Mouse (Mus musculus) heart, embryonic 12.5 days (tissue): ENCODE results near the gene Tmem132b. TPM values are rescaled to one million over a fixed set of nuclear protein-coding genes. Genes with fewer than 3 reads are reported as not detected.

Source experiments
- ATAC-seq: fragments of 200-750 bp; cut with Nextera tagmentation; 2 replicates; pipeline ENCODE4 v1.8.0; 2017; ENCODE audit warnings: moderate TSS enrichment, moderate library complexity; ENCODE audit not compliant: insufficient number of reproducible peaks, low FRiP score
- H3K27ac ChIP-seq: fragments of 300-500 bp; sonication (generic); 2 replicates; pipeline ENCODE4 v1.5.1; 2016; ENCODE audit warnings: mild to moderate bottlenecking, moderate library complexity; ENCODE audit not compliant: poor library complexity, severe bottlenecking
- H3K27me3 ChIP-seq: fragments of 300-500 bp; sonication (generic); replicated peaks from 2 replicates; pipeline ENCODE4 v1.6.1; 2016; ENCODE audit warnings: mild to moderate bottlenecking, moderate library complexity
- H3K36me3 ChIP-seq: fragments of 300-500 bp; sonication (generic); 2 replicates; pipeline ENCODE4 v1.6.1; 2016; ENCODE audit warnings: mild to moderate bottlenecking, moderate library complexity
- H3K4me1 ChIP-seq: fragments of 300-500 bp; sonication (generic); replicated peaks from 2 replicates; pipeline ENCODE4 v1.6.1; 2016; ENCODE audit warnings: mild to moderate bottlenecking
- H3K4me2 ChIP-seq: fragments of 300-500 bp; sonication (generic); 2 replicates; pipeline ENCODE4 v1.6.1; 2016; ENCODE audit warnings: mild to moderate bottlenecking, moderate library complexity
- H3K4me3 ChIP-seq: fragments of 300-500 bp; sonication (generic); 2 replicates; pipeline ENCODE4 v1.5.1; 2016; ENCODE audit warnings: mild to moderate bottlenecking
- H3K9ac ChIP-seq: fragments of 300-500 bp; sonication (generic); 2 replicates; pipeline ENCODE4 v1.6.1; 2016; ENCODE audit warnings: mild to moderate bottlenecking, moderate library complexity
- H3K9me3 ChIP-seq: fragments of 300-500 bp; sonication (generic); replicated peaks from 2 replicates; pipeline ENCODE4 v1.6.1; 2016; ENCODE audit warnings: mild to moderate bottlenecking, moderate library complexity
- WGBS: fragments of 180-500 bp; shearing (Covaris S2); methylation state at CpG from one replicate; pipeline ENCODE4 v1.1.7; 2016; 5-methylcytosine and 5-hydroxymethylcytosine counted together
- polyA plus RNA-seq: library from polyadenylated mRNA; unstranded; fragments of >200 nt; fragmentation: Nextera tagmentation; extraction: Ambion mirVana; gene quantifications from 2 replicates; pipeline ENCODE4 v1.2.1, GENCODE M21; 2016

Gene Tmem132b
- polyA plus RNA-seq, 1 experiment from 2014 or later: not detected

DNA sequence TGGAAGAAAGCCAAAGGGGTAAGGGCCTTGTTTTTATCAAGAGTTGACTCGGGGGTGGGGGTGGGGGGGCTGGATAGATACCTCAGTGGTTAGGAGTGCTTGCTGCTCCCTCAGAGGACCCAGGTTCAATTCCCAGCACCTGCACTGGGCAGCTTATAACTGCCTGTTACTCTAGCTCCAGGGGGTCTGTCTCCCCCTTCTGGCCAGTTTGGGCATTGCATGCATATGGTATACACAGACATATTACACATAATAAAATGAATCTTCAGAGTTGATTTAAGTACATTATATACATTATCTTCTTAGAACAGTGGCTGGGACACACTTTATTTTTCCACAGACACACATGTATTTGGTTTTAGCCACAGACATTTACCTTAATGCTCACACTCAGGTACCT lies 202.2 kb downstream of the Tmem132b start:
- H3K36me3 ChIP-seq: no peaks in the 10 kb centered on the region
- no peak overlapping the region for H3K9ac ChIP-seq
- no peak for ATAC-seq
- no peaks in the 10 kb centered on the region for H3K27me3 ChIP-seq
- H3K9me3 ChIP-seq: peaks cover 36% of the 10 kb centered on the region
- H3K27ac ChIP-seq: no peak overlapping the region
- H3K4me2 ChIP-seq: no peak overlapping the region
- H3K4me1 ChIP-seq: no peaks in the 10 kb centered on the region
- 75% methylated on average over 1 of the region's 1 CpGs for WGBS
- no peak overlapping the region for H3K4me3 ChIP-seq

DNA sequence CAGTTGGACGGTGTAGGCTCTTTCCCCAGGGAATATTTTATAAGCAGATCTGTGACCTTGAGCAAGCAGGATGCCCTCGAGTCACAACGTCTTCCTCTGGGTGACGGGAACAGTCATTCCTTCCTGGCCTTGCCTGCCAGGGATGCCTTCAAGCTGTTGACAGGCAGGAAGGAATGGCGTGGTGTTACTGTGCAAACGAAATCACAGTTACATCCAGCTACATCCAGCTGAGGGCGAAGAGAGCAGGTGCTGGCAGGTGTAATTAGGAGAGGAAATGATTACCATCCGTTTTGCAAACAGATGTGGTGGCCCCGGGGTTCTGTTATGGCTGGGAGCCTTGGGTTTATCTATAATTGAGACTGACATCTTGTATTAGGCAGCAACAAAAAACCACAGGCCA lies 205.5 kb downstream of the Tmem132b start:
- Histone ChIP-seq H3K27me3 (no peaks in the 10 kb centered on the region), H3K36me3 (no peaks in the 10 kb centered on the region), H3K4me2 (no peak overlapping the region), H3K4me1 (no peaks in the 10 kb centered on the region), H3K27ac (no peak overlapping the region), H3K4me3 (no peak overlapping the region), H3K9ac (no peak overlapping the region), H3K9me3 (peaks cover 26% of the 10 kb centered on the region)
- WGBS: 46% methylated on average over 9 of the region's 9 CpGs
- ATAC-seq: no peak

GRCm38 (mm10) chr5:125743503-125743902 lies 211.9 kb downstream of the Tmem132b start:
- no peak overlapping the region for H3K4me3 ChIP-seq
- WGBS: 68% methylated on average over 6 of the region's 6 CpGs
- ATAC-seq: no peak

DNA sequence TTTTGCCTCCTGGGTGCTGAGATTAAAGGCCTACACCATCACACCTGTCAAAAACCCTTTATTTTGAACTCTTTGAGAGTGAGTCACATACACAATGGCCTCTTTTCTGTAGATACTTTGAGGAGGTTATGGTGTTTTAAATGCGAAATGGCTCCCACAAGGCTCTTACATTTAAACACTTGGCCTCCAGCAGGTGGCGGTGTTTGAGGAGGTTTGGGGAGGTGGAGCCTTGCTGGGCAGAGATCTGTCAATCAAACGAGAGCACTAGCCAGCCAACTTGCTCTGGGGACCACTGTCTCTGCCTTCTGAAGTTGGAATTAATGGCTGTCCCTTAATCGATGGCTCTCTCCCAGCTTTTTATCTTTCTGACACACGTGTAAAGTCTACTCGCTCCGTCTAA lies 214.2 kb downstream of the Tmem132b start:
- H3K4me3 ChIP-seq: no peak overlapping the region
- no peaks in the 10 kb centered on the region for H3K27me3 ChIP-seq
- no peak overlapping the region for H3K27ac ChIP-seq
- H3K9me3 ChIP-seq: peaks cover 12% of the 10 kb centered on the region
- H3K4me2 ChIP-seq: no peak overlapping the region
- H3K36me3 ChIP-seq: no peaks in the 10 kb centered on the region
- no peaks in the 10 kb centered on the region for H3K4me1 ChIP-seq
- WGBS: 55% methylated on average over 7 of the region's 7 CpGs
- no peak overlapping the region for H3K9ac ChIP-seq
- ATAC-seq: no peak

More at GRCm38 (mm10) chr5:125743503-125743902, 211.9 kb downstream of the Tmem132b start:
- no peaks in the 10 kb centered on the region for H3K36me3 ChIP-seq
- no peaks in the 10 kb centered on the region for H3K27me3 ChIP-seq
- no peak overlapping the region for H3K4me2 ChIP-seq
- H3K4me1 ChIP-seq: no peaks in the 10 kb centered on the region
- H3K9ac ChIP-seq: no peak overlapping the region
- no peak overlapping the region for H3K27ac ChIP-seq
- peaks cover 9% of the 10 kb centered on the region for H3K9me3 ChIP-seq

DNA sequence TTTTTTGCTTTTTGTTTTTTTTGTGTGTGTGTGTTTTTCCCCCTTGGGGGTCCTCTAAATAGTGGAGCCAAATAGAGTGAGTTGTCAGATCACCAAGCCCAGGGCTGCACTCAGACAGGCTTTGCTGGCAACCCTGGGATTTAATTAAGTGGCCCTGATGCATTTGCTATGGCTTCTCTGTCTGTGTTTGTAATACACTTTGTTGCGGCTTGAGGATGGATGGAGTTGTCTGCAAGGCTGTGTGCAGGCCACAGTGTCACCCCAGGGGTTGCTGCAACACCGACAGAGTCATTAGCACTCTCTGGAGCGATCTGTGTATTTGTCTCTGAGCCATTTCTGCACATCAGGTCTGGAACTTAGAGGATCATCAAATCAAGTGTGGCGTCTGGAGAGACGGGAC lies 219.9 kb downstream of the Tmem132b start:
- H3K4me2 ChIP-seq: no peak overlapping the region
- WGBS: 77% methylated on average over 5 of the region's 5 CpGs
- H3K27me3 ChIP-seq: no peaks in the 10 kb centered on the region
- H3K4me1 ChIP-seq: no peaks in the 10 kb centered on the region
- no peak overlapping the region for H3K9ac ChIP-seq
- H3K4me3 ChIP-seq: no peak overlapping the region
- no peak for ATAC-seq
- no peak overlapping the region for H3K27ac ChIP-seq
- peaks cover 13% of the 10 kb centered on the region; the same call in 1 of the 2 replicates for H3K9me3 ChIP-seq
- no peaks in the 10 kb centered on the region for H3K36me3 ChIP-seq

DNA sequence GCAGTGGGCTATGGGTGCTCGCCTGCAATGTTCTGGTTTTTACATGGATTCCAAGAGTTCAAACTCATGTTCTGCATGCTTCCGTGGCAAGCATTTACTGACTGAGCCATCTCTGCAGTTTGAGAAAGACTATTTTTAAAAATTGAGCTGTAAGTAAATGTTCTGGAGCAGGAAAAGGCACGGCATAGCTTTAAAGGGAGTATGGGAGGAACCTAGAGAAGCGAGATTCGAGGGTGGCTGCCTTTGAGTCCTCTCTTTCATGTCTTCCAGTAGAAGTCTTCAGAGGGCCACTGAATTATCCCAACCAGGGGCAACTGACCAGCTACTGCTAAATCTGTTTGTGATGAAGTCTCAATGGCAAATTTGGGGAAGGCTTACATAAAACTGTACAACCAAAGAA lies 221.0 kb downstream of the Tmem132b start:
- H3K27me3 ChIP-seq: no peaks in the 10 kb centered on the region
- no peak for ATAC-seq
- no peak overlapping the region for H3K9ac ChIP-seq
- H3K4me2 ChIP-seq: no peak overlapping the region
- no peaks in the 10 kb centered on the region for H3K36me3 ChIP-seq
- WGBS: 74% methylated on average over 5 of the region's 5 CpGs
- H3K4me3 ChIP-seq: no peak overlapping the region
- H3K9me3 ChIP-seq: peaks cover 13% of the 10 kb centered on the region; the same call in 1 of the 2 replicates
- H3K4me1 ChIP-seq: no peaks in the 10 kb centered on the region
- H3K27ac ChIP-seq: no peak overlapping the region

- ATAC-seq: no peak
- Histone ChIP-seq H3K9me3 (peaks cover 16% of the 10 kb centered on the region; the same call in 1 of the 2 replicates), H3K4me3 (no peak overlapping the region), H3K36me3 (no peaks in the 10 kb centered on the region), H3K4me1 (no peaks in the 10 kb centered on the region), H3K27ac (no peak overlapping the region), H3K4me2 (no peak overlapping the region), H3K27me3 (no peaks in the 10 kb centered on the region), H3K9ac (no peak overlapping the region)
- 78% methylated on average over 7 of the region's 7 CpGs for WGBS
Measured at GRCm38 (mm10) chr5:125756987-125757530, 225.5 kb downstream of the Tmem132b start.

DNA sequence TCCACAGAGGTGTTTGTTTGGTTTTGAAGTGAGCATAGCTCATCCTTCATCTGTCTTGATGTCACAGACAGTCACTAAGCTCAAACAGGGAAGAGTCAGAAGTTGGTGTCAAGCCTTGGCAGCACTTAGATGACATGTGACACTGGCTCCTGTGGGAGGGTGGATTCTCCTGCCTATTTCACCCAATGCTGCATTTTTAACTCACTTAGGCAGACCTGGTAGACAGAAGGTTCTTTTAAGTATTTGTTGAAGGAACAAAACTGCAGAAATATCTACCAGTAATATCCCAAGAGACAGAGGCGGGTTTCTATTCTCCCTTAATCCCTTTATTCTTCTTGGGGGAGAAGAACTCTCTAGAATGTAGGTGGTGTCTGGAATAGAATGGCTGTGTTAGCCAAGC lies 226.9 kb downstream of the Tmem132b start:
- no peaks in the 10 kb centered on the region for H3K4me1 ChIP-seq
- no peak for ATAC-seq
- H3K4me3 ChIP-seq: no peak overlapping the region
- H3K9me3 ChIP-seq: peaks cover 14% of the 10 kb centered on the region; the same call in 1 of the 2 replicates
- H3K27ac ChIP-seq: no peak overlapping the region
- no peak overlapping the region for H3K9ac ChIP-seq
- no peak overlapping the region for H3K4me2 ChIP-seq
- 66% methylated on average over 1 of the region's 1 CpGs for WGBS
- no peaks in the 10 kb centered on the region for H3K36me3 ChIP-seq
- no peaks in the 10 kb centered on the region for H3K27me3 ChIP-seq

DNA sequence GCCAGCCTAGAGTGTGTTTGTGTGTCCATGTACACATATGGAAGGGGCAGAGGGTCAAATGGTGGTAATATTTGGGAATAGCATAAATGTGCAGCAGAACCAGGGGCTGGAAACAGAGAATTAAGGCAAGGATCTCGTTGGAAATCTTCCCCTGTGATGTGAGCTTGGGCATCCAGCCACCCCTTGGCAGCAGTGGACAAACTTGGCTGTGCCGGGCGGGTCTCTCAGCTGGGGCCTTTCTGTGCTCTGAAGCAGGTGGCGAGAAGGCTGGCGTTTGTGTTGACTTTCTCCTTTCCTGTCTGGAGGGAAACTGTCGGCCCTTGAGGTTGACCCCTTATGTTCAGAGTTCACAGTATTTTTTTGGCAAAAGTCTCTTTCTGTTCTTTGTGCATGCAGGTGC lies 235.4 kb downstream of the Tmem132b start:
- peaks cover 6% of the 10 kb centered on the region; the same call in 1 of the 2 replicates for H3K9me3 ChIP-seq
- H3K27ac ChIP-seq: no peak overlapping the region
- 75% methylated on average over 6 of the region's 6 CpGs for WGBS
- H3K9ac ChIP-seq: no peak overlapping the region
- no peak overlapping the region for H3K4me3 ChIP-seq
- no peaks in the 10 kb centered on the region for H3K36me3 ChIP-seq
- H3K27me3 ChIP-seq: no peaks in the 10 kb centered on the region
- no peaks in the 10 kb centered on the region for H3K4me1 ChIP-seq
- no peak for ATAC-seq
- no peak overlapping the region for H3K4me2 ChIP-seq

DNA sequence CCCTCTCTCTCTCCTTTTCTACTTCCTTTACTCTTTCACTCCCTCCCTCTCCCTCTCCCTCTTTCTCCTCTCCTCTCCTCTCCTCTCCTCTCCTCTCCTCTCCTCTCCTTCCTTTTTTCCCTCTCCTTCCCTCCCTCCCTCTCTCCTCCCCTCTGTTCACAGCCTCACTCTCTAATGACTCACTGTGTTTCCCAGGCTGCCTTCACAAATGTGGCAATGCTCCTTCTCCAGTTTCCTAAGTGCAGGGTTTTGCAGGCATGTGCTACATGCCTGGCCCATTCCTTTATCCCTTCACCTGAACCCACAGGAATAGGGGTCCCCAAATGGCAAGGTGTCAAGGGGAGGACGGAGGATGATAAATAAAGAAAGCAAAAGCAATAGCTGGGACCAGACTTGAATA lies 236.4 kb downstream of the Tmem132b start:
- no peaks in the 10 kb centered on the region for H3K27me3 ChIP-seq
- no peak overlapping the region for H3K27ac ChIP-seq
- peaks cover 8% of the 10 kb centered on the region; the same call in 1 of the 2 replicates for H3K9me3 ChIP-seq
- no peaks in the 10 kb centered on the region for H3K36me3 ChIP-seq
- H3K4me1 ChIP-seq: no peaks in the 10 kb centered on the region
- no peak overlapping the region for H3K4me3 ChIP-seq
- ATAC-seq: no peak
- H3K4me2 ChIP-seq: no peak overlapping the region
- WGBS: 54% methylated on average over 1 of the region's 1 CpGs
- no peak overlapping the region for H3K9ac ChIP-seq

- ATAC-seq: no peak
- Histone ChIP-seq H3K27me3 (no peaks in the 10 kb centered on the region), H3K9me3 (peaks cover 19% of the 10 kb centered on the region; the same call in 1 of the 2 replicates), H3K4me1 (no peaks in the 10 kb centered on the region), H3K9ac (no peak overlapping the region), H3K4me3 (no peak overlapping the region), H3K4me2 (no peak overlapping the region), H3K36me3 (no peaks in the 10 kb centered on the region), H3K27ac (no peak overlapping the region)
- WGBS: 82% methylated on average over 4 of the region's 4 CpGs
Measured at GRCm38 (mm10) chr5:125772238-125772637, 240.7 kb downstream of the Tmem132b start.

DNA sequence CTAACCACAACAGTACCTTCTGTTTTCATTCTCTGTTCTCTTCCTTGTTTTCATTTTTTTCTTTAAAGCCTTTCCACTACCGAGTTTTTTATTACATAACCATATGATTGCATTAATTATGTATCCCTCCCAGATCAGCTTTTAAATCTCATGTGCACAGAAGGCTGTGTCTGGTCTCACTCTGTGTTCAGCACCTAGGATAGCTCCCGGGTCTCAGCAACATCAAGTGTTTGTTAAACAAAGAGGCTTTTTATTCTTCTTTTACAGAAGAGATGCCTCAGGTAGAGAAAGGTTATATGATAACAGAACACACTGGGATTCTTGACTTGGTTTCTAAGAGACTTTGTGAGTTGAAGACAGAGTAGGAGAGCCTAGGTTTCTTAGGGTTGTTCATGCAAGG lies 241.2 kb downstream of the Tmem132b start:
- no peak overlapping the region for H3K27ac ChIP-seq
- H3K9me3 ChIP-seq: peaks cover 23% of the 10 kb centered on the region; the same call in 1 of the 2 replicates
- 41% methylated on average over 2 of the region's 2 CpGs for WGBS
- H3K36me3 ChIP-seq: no peaks in the 10 kb centered on the region
- H3K4me3 ChIP-seq: no peak overlapping the region
- H3K4me1 ChIP-seq: no peaks in the 10 kb centered on the region
- no peak overlapping the region for H3K4me2 ChIP-seq
- H3K27me3 ChIP-seq: no peaks in the 10 kb centered on the region
- H3K9ac ChIP-seq: no peak overlapping the region
- ATAC-seq: no peak
